Mouse (Mus musculus): ENCODE results near the gene 1700007K13Rik. TPM values are rescaled to one million over a fixed set of nuclear protein-coding genes. Genes with fewer than 3 reads are reported as not detected.

Gene 1700007K13Rik
- polyA plus RNA-seq, 1 experiment from 2014 or later: 3.0 TPM

GRCm38 (mm10) chr2:28446181-28446514 is 20.0 kb downstream of the 1700007K13Rik start:
- POLR2A ChIA-PET: no interaction called here
- in situ Hi-C loops (cut with MboI; ENCODE audit: low pct_unique_long_range_greater_than_20kb): no loop called here

GRCm38 (mm10) chr2:28445082-28445481 is 21.1 kb downstream of the 1700007K13Rik start:
- POLR2A ChIA-PET: no interaction called here

More at GRCm38 (mm10) chr2:28446181-28446514, 20.0 kb downstream of the 1700007K13Rik start:
- no peak for ATAC-seq
- TF ChIP-seq CTCF (IDR thresholded peaks at IDR 0.05): no peak
- CTCF ChIA-PET: no interaction called here
- no peak for DNase-seq (ENCODE audit: low read depth, low spot score)
- H3K27me3 ChIP-seq: no peaks in the 10 kb centered on the region

GRCm38 (mm10) chr2:28440842-28441241 is 25.3 kb downstream of the 1700007K13Rik start:
- H3K27me3 ChIP-seq: no peaks in the 10 kb centered on the region
- DNase-seq (ENCODE audit: low read depth, low spot score) (no peak), ATAC-seq (no peak)
- in situ Hi-C loops (cut with MboI; ENCODE audit: low pct_unique_long_range_greater_than_20kb): no loop called here
- ChIA-PET POLR2A (interaction anchor here (0.7 kb wide), 1 partner anchor 1228 kb away, joined by 4 read pairs; no protein-coding TSS in a partner anchor), CTCF (no interaction called here)
- TF ChIP-seq CTCF (IDR thresholded peaks at IDR 0.05): no peak

More at GRCm38 (mm10) chr2:28445082-28445481, 21.1 kb downstream of the 1700007K13Rik start:
- ATAC-seq: no peak
- TF ChIP-seq CTCF (IDR thresholded peaks at IDR 0.05): no peak
- no peaks in the 10 kb centered on the region for H3K27me3 ChIP-seq
- DNase-seq (ENCODE audit: low read depth, low spot score): no peak
- in situ Hi-C loops (cut with MboI; ENCODE audit: low pct_unique_long_range_greater_than_20kb): no loop called here
- CTCF ChIA-PET: no interaction called here

- POLR2A ChIA-PET: interaction anchor here (0.9 kb wide), 1 partner anchor 10 kb away, joined by 3 read pairs; no protein-coding TSS in a partner anchor
- CTCF ChIA-PET: no interaction called here
- no peak for TF ChIP-seq CTCF (IDR thresholded peaks at IDR 0.05)
- DNase-seq (ENCODE audit: low read depth, low spot score) (no peak), ATAC-seq (no peak)
- in situ Hi-C loops (cut with MboI; ENCODE audit: low pct_unique_long_range_greater_than_20kb): no loop called here
- H3K27me3 ChIP-seq: no peaks in the 10 kb centered on the region
Observed at GRCm38 (mm10) chr2:28435401-28435800, 30.7 kb downstream of the 1700007K13Rik start.

- POLR2A ChIA-PET: no interaction called here
- ATAC-seq (no peak), DNase-seq (ENCODE audit: low read depth, low spot score) (no peak)
- in situ Hi-C loops (cut with MboI; ENCODE audit: low pct_unique_long_range_greater_than_20kb): no loop called here
- no peak for TF ChIP-seq CTCF (IDR thresholded peaks at IDR 0.05)
- H3K27me3 ChIP-seq: no peaks in the 10 kb centered on the region
- CTCF ChIA-PET: interaction anchor here (1.5 kb wide), 1 partner anchor 13 kb away, joined by 3 read pairs; no protein-coding TSS in a partner anchor
Observed at GRCm38 (mm10) chr2:28433512-28433911, 32.6 kb downstream of the 1700007K13Rik start.

GRCm38 (mm10) chr2:28432811-28433210 is 33.3 kb downstream of the 1700007K13Rik start:
- ChIA-PET POLR2A (no interaction called here), CTCF (interaction anchor here (1.5 kb wide), 1 partner anchor 12 kb away, joined by 3 read pairs; no protein-coding TSS in a partner anchor)
- ATAC-seq (no peak), DNase-seq (ENCODE audit: low read depth, low spot score) (no peak)
- in situ Hi-C loops (cut with MboI; ENCODE audit: low pct_unique_long_range_greater_than_20kb): no loop called here
- no peak for TF ChIP-seq CTCF (IDR thresholded peaks at IDR 0.05)
- peaks cover under 1% of the 10 kb centered on the region for H3K27me3 ChIP-seq

GRCm38 (mm10) chr2:28430846-28431245 is 35.3 kb downstream of the 1700007K13Rik start:
- CTCF ChIA-PET: interaction anchor here (0.9 kb wide), 1 partner anchor 12 kb away, joined by 3 read pairs; no protein-coding TSS in a partner anchor
- DNase-seq (ENCODE audit: low read depth, low spot score) (no peak), ATAC-seq (no peak)
- in situ Hi-C loops (cut with MboI; ENCODE audit: low pct_unique_long_range_greater_than_20kb): no loop called here
- TF ChIP-seq CTCF (IDR thresholded peaks at IDR 0.05): no peak
- H3K27me3 ChIP-seq: peaks cover 9% of the 10 kb centered on the region
- POLR2A ChIA-PET: no interaction called here

GRCm38 (mm10) chr2:28427226-28427625 is 38.9 kb downstream of the 1700007K13Rik start:
- POLR2A ChIA-PET: no interaction called here
- DNase-seq (ENCODE audit: low read depth, low spot score) (no peak), ATAC-seq (no peak)
- no peak for TF ChIP-seq CTCF (IDR thresholded peaks at IDR 0.05)
- H3K27me3 ChIP-seq: peaks cover 18% of the 10 kb centered on the region
- CTCF ChIA-PET: no interaction called here
- in situ Hi-C loops (cut with MboI; ENCODE audit: low pct_unique_long_range_greater_than_20kb): no loop called here

- no peak for DNase-seq (ENCODE audit: low read depth, low spot score)
- H3K27me3 ChIP-seq: peaks cover 18% of the 10 kb centered on the region
- ChIA-PET POLR2A (no interaction called here), CTCF (interaction anchor here (2.9 kb wide), 1 partner anchor 11 kb away, joined by 9 read pairs; no protein-coding TSS in a partner anchor)
- peak; percentile 72 for TF ChIP-seq CTCF (IDR thresholded peaks at IDR 0.05)
- in situ Hi-C loops (cut with MboI; ENCODE audit: low pct_unique_long_range_greater_than_20kb): loop anchor here (5.0 to 25.0 kb wide), 2 partner anchors 221 to 661 kb away; no protein-coding TSS in a partner anchor
- no peak for ATAC-seq
Observed at GRCm38 (mm10) chr2:28423167-28423566, 43.0 kb downstream of the 1700007K13Rik start.

- in situ Hi-C loops (cut with MboI; ENCODE audit: low pct_unique_long_range_greater_than_20kb): loop anchor here (5.0 to 25.0 kb wide), 3 partner anchors 218 to 658 kb away; no protein-coding TSS in a partner anchor
- peak; percentile 22 for ATAC-seq
- ChIA-PET POLR2A (no interaction called here), CTCF (interaction anchor here (0.7 to 1.8 kb wide), 9 partner anchors 13 to 222 kb away, joined by 3 to 5 read pairs (median 3); partner anchors contain the start of gene 1700007K13Rik)
- H3K27me3 ChIP-seq: peaks cover under 1% of the 10 kb centered on the region
- peak; percentile 91 for TF ChIP-seq CTCF (IDR thresholded peaks at IDR 0.05)
- peak; percentile 37 for DNase-seq (ENCODE audit: low read depth, low spot score)
Observed at GRCm38 (mm10) chr2:28419898-28420297, 46.2 kb downstream of the 1700007K13Rik start.

GRCm38 (mm10) chr2:28418034-28418433 is 48.1 kb downstream of the 1700007K13Rik start:
- DNase-seq (ENCODE audit: low read depth, low spot score) (no peak), ATAC-seq (peak; percentile 33)
- POLR2A ChIA-PET: interaction anchor here (0.9 kb wide), 1 partner anchor 213 kb away, joined by 3 read pairs; no protein-coding TSS in a partner anchor
- TF ChIP-seq CTCF (IDR thresholded peaks at IDR 0.05): peak; percentile 84
- CTCF ChIA-PET: interaction anchor here (0.8 to 1.9 kb wide), 9 partner anchors 9 to 648 kb away, joined by 3 to 7 read pairs (median 4); no protein-coding TSS in a partner anchor
- H3K27me3 ChIP-seq: no peaks in the 10 kb centered on the region
- in situ Hi-C loops (cut with MboI; ENCODE audit: low pct_unique_long_range_greater_than_20kb): loop anchor here (5.0 to 25.0 kb wide), 2 partner anchors 436 to 656 kb away; no protein-coding TSS in a partner anchor
